Mouse (Mus musculus) lung, embryonic 16.5 days (tissue): Measurements from ENCODE around the gene Eif2a. TPM values are rescaled to one million over a fixed set of nuclear protein-coding genes. Genes with fewer than 3 reads are reported as not detected.

Experiments
- ATAC-seq: fragments of 200-750 bp; cut with Nextera tagmentation; 2 replicates; pipeline ENCODE4 v1.8.0; 2017; ENCODE audit warnings: low read depth, mild to moderate bottlenecking, moderate library complexity
- H3K27ac ChIP-seq: fragments of 300-500 bp; sonication (generic); 2 replicates; pipeline ENCODE4 v1.5.1; 2014; ENCODE audit warnings: mild to moderate bottlenecking, control low read depth, low read length
- H3K27me3 ChIP-seq: fragments of 300-500 bp; sonication (generic); 2 replicates; pipeline ENCODE4 v1.6.1; 2014; ENCODE audit warnings: low read depth, low read length, mixed read lengths; ENCODE audit not compliant: control insufficient read depth, insufficient read depth
- H3K36me3 ChIP-seq: fragments of 300-500 bp; sonication (generic); 2 replicates; pipeline ENCODE4 v1.6.1; 2014; ENCODE audit warnings: low read length; ENCODE audit not compliant: control insufficient read depth, insufficient read depth
- H3K4me1 ChIP-seq: fragments of 300-500 bp; sonication (generic); replicated peaks from 2 replicates; pipeline ENCODE4 v1.6.1; 2014; ENCODE audit warnings: low read length, mixed read lengths; ENCODE audit not compliant: control insufficient read depth, insufficient read depth
- H3K4me2 ChIP-seq: fragments of 300-500 bp; sonication (generic); 2 replicates; pipeline ENCODE4 v1.6.1; 2014; ENCODE audit warnings: low read depth, low read length, control low read depth
- H3K4me3 ChIP-seq: fragments of 300-500 bp; sonication (generic); 2 replicates; pipeline ENCODE4 v1.5.1; 2014; ENCODE audit warnings: mild to moderate bottlenecking, low read length, control low read depth
- H3K9ac ChIP-seq: fragments of 300-500 bp; sonication (generic); 2 replicates; pipeline ENCODE4 v1.6.1; 2014; ENCODE audit warnings: low read length, control low read depth
- H3K9me3 ChIP-seq: fragments of 300-500 bp; sonication (generic); 2 replicates; pipeline ENCODE4 v1.6.1; 2016; ENCODE audit warnings: low read length; ENCODE audit not compliant: control insufficient read depth
- WGBS: fragments of 180-500 bp; shearing (Covaris S2); extraction: QIAGEN DNeasy Blood & Tissue Kit; methylation state at CpG from one replicate; pipeline ENCODE4 v1.1.7; 2014; 5-methylcytosine and 5-hydroxymethylcytosine counted together
- polyA plus RNA-seq: library from polyadenylated mRNA; unstranded; fragments of >200 nt; fragmentation: Nextera tagmentation; extraction: Ambion mirVana; gene quantifications from 2 replicates; pipeline ENCODE4 v1.2.1, GENCODE M21; 2015

Gene Eif2a
- polyA plus RNA-seq: 50.9 and 52.1 TPM in 2 replicates

GRCm38 (mm10) chr3:58525652-58526407, at the start of gene Eif2a, which contains the start of gene Serp1:
Gene Eif2a, plus strand, starts transcription at chr3:58525821.
Gene Serp1, minus strand, starts transcription at chr3:58525892.
- H3K4me2 ChIP-seq: peak within 1 kb of the TSS; percentile 74
- no peaks in the 10 kb centered on the region for H3K9me3 ChIP-seq
- no peaks in the 10 kb centered on the region for H3K27me3 ChIP-seq
- peaks cover 10% of the 10 kb centered on the region for H3K36me3 ChIP-seq
- peak within 1 kb of the TSS; percentile 81 for H3K27ac ChIP-seq
- H3K9ac ChIP-seq: peak within 1 kb of the TSS; percentile 98
- WGBS: under 1% methylated on average over 57 of the region's 57 CpGs
- peak within 1 kb of the TSS; percentile 68 for H3K4me3 ChIP-seq
- ATAC-seq: peak; percentile 100
- H3K4me1 ChIP-seq: peaks cover 9% of the 10 kb centered on the region

- Histone ChIP-seq H3K9ac (no peak overlapping the region), H3K9me3 (no peaks in the 10 kb centered on the region), H3K36me3 (no peaks in the 10 kb centered on the region), H3K4me3 (no peak overlapping the region), H3K27me3 (no peaks in the 10 kb centered on the region), H3K4me2 (no peak overlapping the region), H3K4me1 (no peaks in the 10 kb centered on the region), H3K27ac (no peak overlapping the region)
- no peak for ATAC-seq
- 83% methylated on average over 2 of the region's 2 CpGs for WGBS
Measured at GRCm38 (mm10) chr3:58478755-58479455, 46.7 kb upstream of the Eif2a start.

GRCm38 (mm10) chr3:58485883-58486282, 39.7 kb upstream of the Eif2a start:
- Histone ChIP-seq H3K4me3 (no peak overlapping the region), H3K36me3 (no peaks in the 10 kb centered on the region), H3K9ac (no peak overlapping the region), H3K27ac (no peak overlapping the region), H3K4me1 (no peaks in the 10 kb centered on the region), H3K4me2 (no peak overlapping the region), H3K9me3 (peaks cover 3% of the 10 kb centered on the region; the same call in 1 of the 2 replicates), H3K27me3 (no peaks in the 10 kb centered on the region)
- no peak for ATAC-seq
- 66% methylated on average over 7 of the region's 7 CpGs for WGBS

- H3K9me3 ChIP-seq: peaks cover 3% of the 10 kb centered on the region; the same call in 1 of the 2 replicates
- H3K4me3 ChIP-seq: no peak overlapping the region
- H3K27me3 ChIP-seq: no peaks in the 10 kb centered on the region
- ATAC-seq: no peak
- H3K9ac ChIP-seq: no peak overlapping the region
- 57% methylated on average over 3 of the region's 3 CpGs for WGBS
- H3K36me3 ChIP-seq: no peaks in the 10 kb centered on the region
- H3K27ac ChIP-seq: no peak overlapping the region
- H3K4me1 ChIP-seq: no peaks in the 10 kb centered on the region
- H3K4me2 ChIP-seq: no peak overlapping the region
Measured at GRCm38 (mm10) chr3:58487121-58487520, 38.5 kb upstream of the Eif2a start.

GRCm38 (mm10) chr3:58487999-58488775, 37.4 kb upstream of the Eif2a start:
- ATAC-seq: no peak
- H3K27me3 ChIP-seq: no peaks in the 10 kb centered on the region
- H3K4me3 ChIP-seq: no peak overlapping the region
- H3K9me3 ChIP-seq: peaks cover 3% of the 10 kb centered on the region; the same call in 1 of the 2 replicates
- WGBS: 64% methylated on average over 8 of the region's 8 CpGs
- no peak overlapping the region for H3K27ac ChIP-seq
- no peaks in the 10 kb centered on the region for H3K4me1 ChIP-seq
- H3K9ac ChIP-seq: no peak overlapping the region
- H3K4me2 ChIP-seq: no peak overlapping the region
- no peaks in the 10 kb centered on the region for H3K36me3 ChIP-seq

- peaks cover 3% of the 10 kb centered on the region; the same call in 1 of the 2 replicates for H3K9me3 ChIP-seq
- H3K27ac ChIP-seq: no peak overlapping the region
- no peak overlapping the region for H3K4me3 ChIP-seq
- no peaks in the 10 kb centered on the region for H3K27me3 ChIP-seq
- H3K36me3 ChIP-seq: no peaks in the 10 kb centered on the region
- WGBS: 70% methylated on average over 7 of the region's 7 CpGs
- no peak for ATAC-seq
- H3K4me1 ChIP-seq: no peaks in the 10 kb centered on the region
- H3K9ac ChIP-seq: no peak overlapping the region
- H3K4me2 ChIP-seq: no peak overlapping the region
Measured at GRCm38 (mm10) chr3:58490787-58491186, 34.8 kb upstream of the Eif2a start.

- ATAC-seq: no peak
- no peak overlapping the region for H3K9ac ChIP-seq
- H3K9me3 ChIP-seq: no peaks in the 10 kb centered on the region
- no peaks in the 10 kb centered on the region for H3K4me1 ChIP-seq
- H3K27me3 ChIP-seq: no peaks in the 10 kb centered on the region
- no peak overlapping the region for H3K27ac ChIP-seq
- no peaks in the 10 kb centered on the region for H3K36me3 ChIP-seq
- WGBS: 72% methylated on average over 4 of the region's 4 CpGs
- no peak overlapping the region for H3K4me3 ChIP-seq
- H3K4me2 ChIP-seq: no peak overlapping the region
Measured at GRCm38 (mm10) chr3:58493621-58494020, 32.0 kb upstream of the Eif2a start.

GRCm38 (mm10) chr3:58501961-58502360, 23.7 kb upstream of the Eif2a start:
- Histone ChIP-seq H3K27me3 (no peaks in the 10 kb centered on the region), H3K4me1 (no peaks in the 10 kb centered on the region), H3K27ac (no peak overlapping the region), H3K4me2 (no peak overlapping the region), H3K9ac (no peak overlapping the region), H3K9me3 (no peaks in the 10 kb centered on the region), H3K4me3 (no peak overlapping the region), H3K36me3 (no peaks in the 10 kb centered on the region)
- WGBS: 46% methylated on average over 2 of the region's 2 CpGs
- no peak for ATAC-seq
